Mouse (Mus musculus): Measurements from ENCODE around the gene Lmx1b. TPM values are rescaled to one million over a fixed set of nuclear protein-coding genes. Genes with fewer than 3 reads are reported as not detected.

The Lmx1b gene
- polyA plus RNA-seq, 1 experiment from 2014 or later, result not detected

DNA sequence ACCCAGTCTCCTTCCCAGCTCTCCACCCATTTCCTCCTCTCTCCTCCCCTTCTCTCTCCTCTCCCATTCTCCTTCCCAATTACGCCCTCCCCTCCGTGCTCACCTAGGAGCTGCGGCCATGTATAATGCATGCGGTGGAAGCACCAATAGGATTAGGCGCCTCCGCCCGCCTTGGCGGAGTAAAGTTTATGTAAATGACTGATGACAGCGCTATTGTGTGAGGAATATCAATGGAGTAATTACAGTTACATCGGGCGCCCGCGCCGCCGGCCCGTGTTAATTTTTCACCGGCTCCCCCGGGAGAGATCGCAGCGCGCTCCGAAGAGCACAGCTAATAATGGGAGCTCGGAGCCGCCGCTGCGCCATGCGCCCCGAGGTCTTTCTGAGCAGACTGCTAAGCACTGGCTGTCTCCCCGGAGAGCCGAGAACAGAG, 23.9 kb downstream of the Lmx1b start:
- H3K4me1 ChIP-seq (replicated peaks; ENCODE audit: control insufficient read depth, insufficient read depth, low read length), result peaks cover 22% of the 10 kb centered on the region
- H3K36me3 ChIP-seq (ENCODE audit: control insufficient read depth, insufficient read depth), result no peaks in the 10 kb centered on the region
- peak overlapping the region; percentile 64 for H3K9ac ChIP-seq (replicated peaks; ENCODE audit: low read depth, low read length)
- peak; percentile 94 for ATAC-seq
- peaks cover 22% of the 10 kb centered on the region for H3K27me3 ChIP-seq (replicated peaks; ENCODE audit: control insufficient read depth, insufficient read depth, low read length)
- peak overlapping the region; percentile 76 for H3K27ac ChIP-seq (ENCODE audit: low read length)
- H3K4me2 ChIP-seq (ENCODE audit: low read length), result peak overlapping the region; percentile 84
- WGBS, result under 1% methylated on average over 30 of the region's 30 CpGs
- H3K9me3 ChIP-seq (ENCODE audit: control insufficient read depth, low read length), result no peaks in the 10 kb centered on the region
- H3K4me3 ChIP-seq (replicated peaks; ENCODE audit: low read length), result peak overlapping the region; percentile 49

GRCm38 (mm10) chr2:33615843-33616344, 24.4 kb downstream of the Lmx1b start:
- Histone ChIP-seq H3K4me2 (ENCODE audit: low read length) (peak overlapping the region; percentile 84), H3K27ac (ENCODE audit: low read length) (peak overlapping the region; percentile 76), H3K36me3 (ENCODE audit: control insufficient read depth, insufficient read depth) (no peaks in the 10 kb centered on the region), H3K9me3 (ENCODE audit: control insufficient read depth, low read length) (no peaks in the 10 kb centered on the region), H3K4me1 (replicated peaks; ENCODE audit: control insufficient read depth, insufficient read depth, low read length) (peaks cover 22% of the 10 kb centered on the region), H3K4me3 (replicated peaks; ENCODE audit: low read length) (peak overlapping the region; percentile 49), H3K9ac (replicated peaks; ENCODE audit: low read depth, low read length) (peak overlapping the region; percentile 64), H3K27me3 (replicated peaks; ENCODE audit: control insufficient read depth, insufficient read depth, low read length) (peaks cover 22% of the 10 kb centered on the region)
- ATAC-seq, result peak; percentile 49; the same call in 1 of the 2 replicates
- WGBS, result 3% methylated on average over 17 of the region's 17 CpGs

DNA sequence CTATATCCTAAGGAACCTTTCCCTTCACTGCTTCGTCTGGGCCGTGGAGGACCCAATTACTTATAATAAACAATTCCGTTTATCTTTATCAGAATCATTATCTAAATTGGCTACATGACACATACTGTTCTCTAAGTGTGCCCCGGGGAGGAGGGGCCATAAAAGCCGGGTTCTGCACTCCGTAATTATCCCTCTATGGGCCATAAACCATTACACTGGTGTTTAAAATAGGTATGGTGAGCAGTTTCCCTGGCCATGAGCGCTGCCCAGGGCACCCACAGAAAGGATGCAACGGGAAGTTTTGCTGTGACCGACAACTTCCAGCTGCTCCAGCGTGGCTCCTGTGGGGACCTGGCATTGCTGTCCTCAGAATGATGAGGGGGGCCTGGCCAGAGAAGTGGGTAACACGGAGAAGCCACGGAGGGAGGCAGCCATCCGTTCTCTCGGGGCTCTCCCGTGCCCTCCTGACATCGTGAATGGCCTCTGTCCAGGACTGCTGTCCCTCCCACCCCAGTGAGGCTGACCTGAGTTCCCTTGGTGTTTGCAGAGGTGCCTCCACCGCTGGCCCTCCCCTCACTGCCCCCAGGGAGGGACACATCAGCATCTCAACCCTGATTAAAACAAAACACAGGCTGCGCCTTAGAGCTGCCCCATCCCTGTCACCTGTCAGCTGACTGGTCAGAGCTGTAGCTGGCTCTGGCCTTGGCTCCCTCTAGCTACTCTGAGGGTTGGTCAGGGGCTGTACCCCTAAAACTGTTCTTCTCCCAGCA, 34.6 kb downstream of the Lmx1b start:
- Histone ChIP-seq H3K4me1 (replicated peaks; ENCODE audit: control insufficient read depth, insufficient read depth, low read length) (peaks cover 4% of the 10 kb centered on the region; the same call in 1 of the 2 replicates), H3K4me2 (ENCODE audit: low read length) (no peak overlapping the region), H3K36me3 (ENCODE audit: control insufficient read depth, insufficient read depth) (no peaks in the 10 kb centered on the region), H3K4me3 (replicated peaks; ENCODE audit: low read length) (no peak overlapping the region), H3K27me3 (replicated peaks; ENCODE audit: control insufficient read depth, insufficient read depth, low read length) (peaks cover 28% of the 10 kb centered on the region), H3K9ac (replicated peaks; ENCODE audit: low read depth, low read length) (no peak overlapping the region), H3K9me3 (ENCODE audit: control insufficient read depth, low read length) (no peaks in the 10 kb centered on the region), H3K27ac (ENCODE audit: low read length) (no peak overlapping the region)
- 10% methylated on average over 18 of the region's 18 CpGs for WGBS
- no peak for ATAC-seq

GRCm38 (mm10) chr2:33604846-33605486, 35.3 kb downstream of the Lmx1b start:
- H3K4me3 ChIP-seq (replicated peaks; ENCODE audit: low read length), result no peak overlapping the region
- WGBS, result 12% methylated on average over 7 of the region's 7 CpGs
- no peak overlapping the region for H3K27ac ChIP-seq (ENCODE audit: low read length)
- H3K9me3 ChIP-seq (ENCODE audit: control insufficient read depth, low read length), result no peaks in the 10 kb centered on the region
- H3K4me1 ChIP-seq (replicated peaks; ENCODE audit: control insufficient read depth, insufficient read depth, low read length), result peaks cover 4% of the 10 kb centered on the region; the same call in 1 of the 2 replicates
- no peak overlapping the region for H3K4me2 ChIP-seq (ENCODE audit: low read length)
- H3K27me3 ChIP-seq (replicated peaks; ENCODE audit: control insufficient read depth, insufficient read depth, low read length), result peaks cover 28% of the 10 kb centered on the region
- no peak for ATAC-seq
- H3K9ac ChIP-seq (replicated peaks; ENCODE audit: low read depth, low read length), result no peak overlapping the region
- no peaks in the 10 kb centered on the region for H3K36me3 ChIP-seq (ENCODE audit: control insufficient read depth, insufficient read depth)

- no peak overlapping the region for H3K4me3 ChIP-seq (replicated peaks; ENCODE audit: low read length)
- 61% methylated on average over 6 of the region's 6 CpGs for WGBS
- H3K27ac ChIP-seq (ENCODE audit: low read length), result no peak overlapping the region
- peaks cover 15% of the 10 kb centered on the region for H3K27me3 ChIP-seq (replicated peaks; ENCODE audit: control insufficient read depth, insufficient read depth, low read length)
- H3K4me1 ChIP-seq (replicated peaks; ENCODE audit: control insufficient read depth, insufficient read depth, low read length), result peaks cover 4% of the 10 kb centered on the region; the same call in 1 of the 2 replicates
- ATAC-seq, result no peak
- no peak overlapping the region for H3K9ac ChIP-seq (replicated peaks; ENCODE audit: low read depth, low read length)
- no peak overlapping the region for H3K4me2 ChIP-seq (ENCODE audit: low read length)
- H3K36me3 ChIP-seq (ENCODE audit: control insufficient read depth, insufficient read depth), result no peaks in the 10 kb centered on the region
- no peaks in the 10 kb centered on the region for H3K9me3 ChIP-seq (ENCODE audit: control insufficient read depth, low read length)
These were observed 39.8 kb downstream of the Lmx1b start for GRCm38 (mm10) chr2:33600520-33600919.

DNA sequence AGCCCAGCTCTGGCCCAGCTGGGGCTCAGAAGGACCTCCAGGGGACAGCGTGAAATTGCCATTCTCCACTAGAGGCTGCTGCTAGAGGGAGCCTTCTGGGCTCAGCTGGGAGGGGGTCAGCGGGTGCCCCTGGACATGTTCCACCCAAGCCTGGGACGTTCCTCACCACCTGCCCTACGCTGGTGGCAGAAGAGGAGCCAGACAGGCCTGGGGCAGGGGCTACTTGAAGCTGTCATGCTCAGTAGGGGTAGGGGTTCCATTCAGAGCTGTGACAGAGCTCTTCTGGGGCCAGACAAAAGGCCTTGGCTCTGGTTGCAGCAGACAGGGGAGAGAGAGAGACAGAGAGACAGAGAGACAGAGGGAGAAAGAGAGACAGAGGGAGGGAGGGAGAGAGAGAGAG, 42.9 kb downstream of the Lmx1b start:
- H3K4me1 ChIP-seq (replicated peaks; ENCODE audit: control insufficient read depth, insufficient read depth, low read length), result peaks cover 10% of the 10 kb centered on the region
- H3K9me3 ChIP-seq (ENCODE audit: control insufficient read depth, low read length), result no peaks in the 10 kb centered on the region
- H3K36me3 ChIP-seq (ENCODE audit: control insufficient read depth, insufficient read depth), result no peaks in the 10 kb centered on the region
- no peak overlapping the region for H3K27ac ChIP-seq (ENCODE audit: low read length)
- 32% methylated on average over 4 of the region's 4 CpGs for WGBS
- no peak overlapping the region for H3K9ac ChIP-seq (replicated peaks; ENCODE audit: low read depth, low read length)
- H3K27me3 ChIP-seq (replicated peaks; ENCODE audit: control insufficient read depth, insufficient read depth, low read length), result peaks cover 10% of the 10 kb centered on the region; the same call in 1 of the 2 replicates
- no peak overlapping the region for H3K4me2 ChIP-seq (ENCODE audit: low read length)
- ATAC-seq, result no peak
- no peak overlapping the region for H3K4me3 ChIP-seq (replicated peaks; ENCODE audit: low read length)

GRCm38 (mm10) chr2:33595085-33595423, 45.3 kb downstream of the Lmx1b start:
- 24% methylated on average over 7 of the region's 7 CpGs for WGBS
- H3K27me3 ChIP-seq (replicated peaks; ENCODE audit: control insufficient read depth, insufficient read depth, low read length), result peaks cover 10% of the 10 kb centered on the region; the same call in 1 of the 2 replicates

GRCm38 (mm10) chr2:33594181-33595084, 45.9 kb downstream of the Lmx1b start:
- no peak for ATAC-seq
- Histone ChIP-seq H3K36me3 (ENCODE audit: control insufficient read depth, insufficient read depth) (no peaks in the 10 kb centered on the region), H3K4me2 (ENCODE audit: low read length) (no peak overlapping the region), H3K27ac (ENCODE audit: low read length) (no peak overlapping the region), H3K27me3 (replicated peaks; ENCODE audit: control insufficient read depth, insufficient read depth, low read length) (peaks cover 8% of the 10 kb centered on the region; the same call in 1 of the 2 replicates), H3K4me1 (replicated peaks; ENCODE audit: control insufficient read depth, insufficient read depth, low read length) (peaks cover 10% of the 10 kb centered on the region), H3K9ac (replicated peaks; ENCODE audit: low read depth, low read length) (no peak overlapping the region), H3K9me3 (ENCODE audit: control insufficient read depth, low read length) (no peaks in the 10 kb centered on the region), H3K4me3 (replicated peaks; ENCODE audit: low read length) (no peak overlapping the region)
- 55% methylated on average over 9 of the region's 9 CpGs for WGBS

More at GRCm38 (mm10) chr2:33595085-33595423, 45.3 kb downstream of the Lmx1b start:
- Histone ChIP-seq H3K4me3 (replicated peaks; ENCODE audit: low read length) (no peak overlapping the region), H3K36me3 (ENCODE audit: control insufficient read depth, insufficient read depth) (no peaks in the 10 kb centered on the region), H3K9me3 (ENCODE audit: control insufficient read depth, low read length) (no peaks in the 10 kb centered on the region), H3K9ac (replicated peaks; ENCODE audit: low read depth, low read length) (no peak overlapping the region), H3K4me2 (ENCODE audit: low read length) (no peak overlapping the region), H3K4me1 (replicated peaks; ENCODE audit: control insufficient read depth, insufficient read depth, low read length) (peaks cover 10% of the 10 kb centered on the region), H3K27ac (ENCODE audit: low read length) (no peak overlapping the region)
- no peak for ATAC-seq
